Mouse (Mus musculus): ENCODE results near the gene Mink1. TPM values are rescaled to one million over a fixed set of nuclear protein-coding genes. Genes with fewer than 3 reads are reported as not detected.

Gene Mink1
- polyA plus RNA-seq, 1 experiment from 2014 or later, result 12.5 TPM

DNA sequence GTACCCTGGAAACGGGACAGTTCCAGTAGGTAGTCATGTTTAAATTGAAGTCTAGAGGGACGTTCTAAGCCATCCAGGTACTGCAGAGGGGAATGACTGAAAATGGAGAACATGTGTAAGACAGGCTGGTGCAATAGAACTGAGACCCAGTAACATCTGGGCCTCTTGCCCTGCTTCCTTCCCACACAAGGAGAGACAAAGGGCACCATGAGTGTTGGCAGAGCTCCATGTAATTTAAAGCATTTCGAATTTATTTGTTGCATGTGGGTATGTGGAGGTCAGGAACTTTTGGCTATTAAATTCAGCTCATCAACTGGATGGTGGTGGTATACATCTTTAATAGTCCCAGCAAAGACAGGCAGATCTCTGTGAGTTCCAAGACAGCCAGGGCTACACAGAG is 19.5 kb downstream of the Mink1 start:
- Histone ChIP-seq H3K27ac (no peak overlapping the region), H3K9me3 (no peaks in the 10 kb centered on the region), H3K4me1 (peaks cover 62% of the 10 kb centered on the region), H3K36me3 (replicated peaks) (no peaks in the 10 kb centered on the region), H3K27me3 (ENCODE audit: poor library complexity, severe bottlenecking) (no peaks in the 10 kb centered on the region), H3K4me3 (no peak overlapping the region)
- no peak for DNase-seq (ENCODE audit: extremely low spot score, low spot score)
- WGBS, result 86% methylated on average over 3 of the region's 3 CpGs

DNA sequence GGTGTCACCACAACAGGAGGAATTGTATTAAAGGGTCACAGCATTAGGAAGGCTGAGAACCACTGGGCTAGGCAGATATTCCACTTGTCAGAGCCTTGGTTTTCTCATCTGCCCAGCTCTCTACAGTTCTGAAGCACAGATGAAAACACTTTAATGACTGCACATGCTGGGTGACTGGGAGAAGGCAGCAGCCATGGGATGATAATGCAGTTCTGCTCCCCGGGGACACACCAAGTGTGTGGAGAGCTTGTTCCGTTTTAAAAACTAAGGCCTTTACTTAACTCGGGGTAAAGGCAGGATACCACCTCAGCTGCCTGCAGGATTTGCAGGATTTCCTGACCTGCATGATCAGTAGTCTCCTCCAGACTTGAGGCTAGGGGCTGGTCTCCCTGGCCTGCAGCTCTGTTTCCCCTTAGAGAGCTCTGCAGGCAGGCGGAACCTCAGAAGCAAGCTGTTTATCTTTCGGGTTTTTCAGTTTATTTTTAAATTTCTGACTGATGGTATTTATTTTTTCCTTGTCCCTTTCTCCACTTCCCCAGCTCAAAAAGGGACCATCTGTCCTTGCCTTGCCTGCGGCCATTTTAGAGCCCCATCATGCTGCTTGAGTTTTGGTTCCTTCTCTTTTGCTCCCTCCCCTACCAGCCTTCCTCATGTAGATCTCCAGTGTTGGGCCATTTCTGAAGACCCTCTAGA is 20.5 kb downstream of the Mink1 start:
- peak overlapping the region; percentile 22; the same call in 1 of the 2 replicates for H3K27ac ChIP-seq
- DNase-seq (ENCODE audit: extremely low spot score, low spot score), result no peak
- WGBS, result 81% methylated on average over 6 of the region's 6 CpGs

DNA sequence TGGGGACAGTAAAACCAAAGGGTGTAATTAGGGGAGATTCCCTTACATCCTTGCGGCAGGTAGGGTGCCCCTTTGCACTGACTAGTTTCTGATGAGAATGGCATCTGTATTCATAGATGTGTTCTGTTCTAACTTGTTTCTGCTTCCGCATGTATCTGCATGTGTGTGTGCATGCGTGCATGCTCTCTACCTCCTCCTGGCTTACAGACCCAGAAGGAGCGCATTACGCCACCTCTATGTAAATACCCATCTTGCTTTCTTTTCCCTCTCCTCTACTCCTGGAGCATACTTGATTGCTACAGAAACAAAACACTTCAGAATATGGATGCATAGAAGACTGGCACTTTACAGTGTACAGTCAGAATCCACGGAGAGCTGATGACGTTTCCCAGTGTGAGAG is 21.1 kb downstream of the Mink1 start:
- H3K4me1 ChIP-seq, result peaks cover 48% of the 10 kb centered on the region
- H3K27me3 ChIP-seq (ENCODE audit: poor library complexity, severe bottlenecking), result no peaks in the 10 kb centered on the region
- H3K27ac ChIP-seq, result 0 out of 2 replicates have a peak overlapping the region, but pooled peaks have one; percentile 22
- H3K4me3 ChIP-seq, result no peak overlapping the region
- H3K9me3 ChIP-seq, result no peaks in the 10 kb centered on the region
- no peak for DNase-seq (ENCODE audit: extremely low spot score, low spot score)
- 95% methylated on average over 7 of the region's 7 CpGs for WGBS
- H3K36me3 ChIP-seq (replicated peaks), result peaks cover 4% of the 10 kb centered on the region; the same call in 1 of the 2 replicates

More for the DNA sequence above, 20.5 kb downstream of the Mink1 start:
- H3K9me3 ChIP-seq, result no peaks in the 10 kb centered on the region
- H3K27me3 ChIP-seq (ENCODE audit: poor library complexity, severe bottlenecking), result no peaks in the 10 kb centered on the region
- H3K36me3 ChIP-seq (replicated peaks), result no peaks in the 10 kb centered on the region
- no peak overlapping the region for H3K4me3 ChIP-seq
- H3K4me1 ChIP-seq, result peaks cover 54% of the 10 kb centered on the region

DNA sequence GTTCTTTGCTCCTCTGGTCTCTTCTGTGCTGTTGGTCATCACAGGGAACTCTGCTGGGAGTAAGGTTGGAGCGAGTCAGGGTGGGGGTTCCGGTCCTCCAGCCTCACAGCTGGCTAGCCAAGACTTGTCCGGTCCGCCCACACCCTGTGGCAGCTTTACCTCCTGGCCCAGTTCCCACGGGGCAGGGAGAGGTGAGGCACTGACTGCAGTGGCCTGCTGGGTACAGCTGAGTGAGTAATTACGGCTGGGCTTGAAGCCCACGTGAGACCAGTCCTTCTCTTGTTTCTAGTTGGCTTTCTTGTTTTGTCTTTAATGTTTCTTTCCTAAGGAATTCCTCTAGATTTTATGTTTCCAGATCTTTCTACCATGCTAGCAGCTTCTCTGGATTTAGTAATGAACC is 22.8 kb downstream of the Mink1 start:
- Histone ChIP-seq H3K27me3 (ENCODE audit: poor library complexity, severe bottlenecking) (no peaks in the 10 kb centered on the region), H3K9me3 (no peaks in the 10 kb centered on the region), H3K4me1 (peaks cover 39% of the 10 kb centered on the region), H3K36me3 (replicated peaks) (peaks cover 5% of the 10 kb centered on the region; the same call in 1 of the 2 replicates), H3K27ac (peak overlapping the region; percentile 67; the same call in 1 of the 2 replicates), H3K4me3 (no peak overlapping the region)
- WGBS, result 70% methylated on average over 7 of the region's 7 CpGs
- no peak for DNase-seq (ENCODE audit: extremely low spot score, low spot score)

DNA sequence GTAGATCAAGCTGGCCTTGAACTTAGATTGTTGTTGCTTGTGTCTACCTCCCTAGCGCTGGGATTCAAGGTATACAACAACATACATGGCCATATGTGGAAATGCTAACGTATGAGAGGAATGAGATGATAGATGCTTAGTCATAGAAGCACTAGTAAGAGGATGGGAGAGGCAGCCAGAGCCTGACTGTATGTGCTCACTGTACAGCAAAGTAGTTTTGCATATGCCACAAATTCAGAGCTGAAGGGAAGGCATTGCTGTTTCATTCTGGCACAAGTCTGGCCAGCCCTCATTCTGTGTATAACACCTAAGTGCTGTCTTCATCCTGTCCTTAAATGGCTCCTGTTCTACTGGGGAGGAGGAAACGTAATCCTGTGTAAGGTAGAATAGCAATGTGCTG is 23.6 kb downstream of the Mink1 start:
- no peaks in the 10 kb centered on the region for H3K27me3 ChIP-seq (ENCODE audit: poor library complexity, severe bottlenecking)
- no peaks in the 10 kb centered on the region for H3K9me3 ChIP-seq
- H3K27ac ChIP-seq, result no peak overlapping the region
- H3K36me3 ChIP-seq (replicated peaks), result peaks cover 5% of the 10 kb centered on the region; the same call in 1 of the 2 replicates
- DNase-seq (ENCODE audit: extremely low spot score, low spot score), result no peak
- H3K4me3 ChIP-seq, result no peak overlapping the region
- 92% methylated on average over 3 of the region's 3 CpGs for WGBS
- H3K4me1 ChIP-seq, result peaks cover 33% of the 10 kb centered on the region

DNA sequence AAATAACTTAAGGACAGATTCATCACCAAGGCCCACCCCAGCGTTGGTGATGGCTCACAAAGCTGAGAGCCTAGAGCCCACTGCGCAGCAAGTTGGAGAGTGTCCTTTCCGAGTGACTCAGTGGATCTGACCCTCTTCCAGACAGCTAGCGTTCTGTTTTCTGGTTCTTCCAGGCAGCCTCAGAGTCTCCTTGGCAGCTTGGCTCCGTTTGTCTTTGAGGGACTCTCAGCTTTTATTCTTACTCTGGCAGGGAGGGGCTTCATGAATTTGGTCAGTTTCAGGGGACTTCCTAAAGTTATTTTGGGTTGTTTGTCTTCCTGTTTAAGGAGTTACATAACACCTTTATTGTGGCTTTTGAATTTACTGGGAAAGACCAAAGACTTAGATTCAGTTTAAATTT is 24.3 kb downstream of the Mink1 start:
- Histone ChIP-seq H3K27ac (no peak overlapping the region), H3K27me3 (ENCODE audit: poor library complexity, severe bottlenecking) (no peaks in the 10 kb centered on the region), H3K4me1 (peaks cover 33% of the 10 kb centered on the region), H3K36me3 (replicated peaks) (peaks cover 5% of the 10 kb centered on the region; the same call in 1 of the 2 replicates), H3K9me3 (no peaks in the 10 kb centered on the region), H3K4me3 (no peak overlapping the region)
- 85% methylated on average over 5 of the region's 5 CpGs for WGBS
- no peak for DNase-seq (ENCODE audit: extremely low spot score, low spot score)

DNA sequence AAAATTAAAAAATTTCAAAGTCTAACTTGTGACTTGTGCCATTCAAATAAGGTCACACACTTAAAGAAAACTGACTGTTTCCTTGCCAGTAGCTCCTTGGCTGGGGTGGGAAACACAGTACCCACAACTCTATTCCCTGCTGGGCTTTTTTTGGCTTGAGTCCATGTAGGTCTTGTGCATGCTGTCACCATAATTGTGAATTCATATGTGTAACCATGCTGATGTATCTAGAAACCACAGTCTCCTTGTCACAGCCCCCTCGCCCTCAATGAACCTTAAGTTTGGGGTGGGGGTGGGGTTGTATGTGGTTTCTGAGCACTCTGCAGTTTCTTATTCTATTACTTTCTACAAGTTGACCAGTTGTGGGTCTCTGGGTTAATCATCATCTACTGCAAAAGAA is 29.1 kb downstream of the Mink1 start:
- H3K9me3 ChIP-seq, result no peaks in the 10 kb centered on the region
- no peak for DNase-seq (ENCODE audit: extremely low spot score, low spot score)
- H3K4me1 ChIP-seq, result peaks cover 13% of the 10 kb centered on the region
- no peak overlapping the region for H3K4me3 ChIP-seq
- H3K27ac ChIP-seq, result no peak overlapping the region
- 94% methylated on average over 1 of the region's 1 CpGs for WGBS
- no peaks in the 10 kb centered on the region for H3K27me3 ChIP-seq (ENCODE audit: poor library complexity, severe bottlenecking)
- peaks cover 5% of the 10 kb centered on the region; the same call in 1 of the 2 replicates for H3K36me3 ChIP-seq (replicated peaks)

DNA sequence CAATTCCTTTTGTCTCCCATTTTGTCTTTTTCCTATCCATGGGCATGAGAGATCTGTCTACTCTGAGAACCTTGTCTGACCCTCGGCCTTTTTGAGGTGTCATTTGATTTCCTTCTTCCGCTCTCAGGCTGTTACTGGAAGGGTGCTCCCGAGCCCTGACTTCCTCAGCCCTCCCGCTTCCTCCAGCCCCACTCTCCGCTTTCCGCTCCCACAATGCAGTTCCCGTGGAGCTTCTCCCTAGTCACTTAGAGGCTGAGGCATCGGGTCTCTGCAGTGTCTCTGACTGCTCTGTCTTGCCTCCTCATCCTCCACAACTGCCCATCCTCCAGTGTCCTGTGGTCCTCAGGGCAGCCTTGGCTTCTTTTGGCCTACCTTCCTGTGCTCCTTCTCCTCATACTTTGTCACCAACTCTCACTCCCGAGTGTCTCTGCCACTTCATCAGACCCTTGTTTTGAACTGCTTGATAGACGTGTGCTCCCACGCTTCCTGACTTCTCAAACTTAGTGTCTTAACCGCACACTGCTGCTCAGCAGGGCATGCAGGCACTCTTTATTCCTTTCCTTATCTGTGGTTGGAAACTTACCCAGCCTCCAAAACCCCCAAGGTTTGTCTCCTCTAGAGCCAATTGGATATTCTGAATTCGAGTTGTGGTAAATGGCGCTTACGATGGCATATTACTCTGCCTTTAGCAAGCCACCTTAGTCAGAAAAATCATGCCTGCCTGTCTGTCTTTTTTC is 31.7 kb downstream of the Mink1 start:
- 91% methylated on average over 15 of the region's 15 CpGs for WGBS
- Histone ChIP-seq H3K36me3 (replicated peaks) (peaks cover 26% of the 10 kb centered on the region), H3K4me1 (peaks cover 16% of the 10 kb centered on the region), H3K27ac (0 out of 2 replicates have a peak overlapping the region, but pooled peaks have one; percentile 30), H3K27me3 (ENCODE audit: poor library complexity, severe bottlenecking) (no peaks in the 10 kb centered on the region), H3K9me3 (no peaks in the 10 kb centered on the region), H3K4me3 (no peak overlapping the region)
- no peak for DNase-seq (ENCODE audit: extremely low spot score, low spot score)

DNA sequence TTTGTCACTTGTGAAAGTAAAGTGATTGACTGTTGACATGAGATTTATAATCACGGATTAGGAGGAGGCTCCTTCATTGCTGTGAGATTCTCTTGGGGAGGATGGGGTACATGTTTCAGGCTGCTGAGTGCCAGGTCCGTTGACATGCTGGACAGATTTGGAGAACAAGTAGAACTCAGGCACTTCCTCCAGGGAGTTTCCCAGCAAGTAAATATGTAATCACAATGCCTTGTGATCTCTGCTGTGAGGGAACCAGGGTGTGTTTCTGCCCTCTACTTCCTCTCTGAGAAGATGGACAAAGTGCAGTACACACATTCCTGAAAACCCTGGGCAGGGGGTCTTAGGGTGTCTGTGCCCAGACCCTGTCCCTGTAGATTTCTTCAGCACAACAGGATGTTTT is 33.0 kb downstream of the Mink1 start:
- Histone ChIP-seq H3K4me3 (no peak overlapping the region), H3K36me3 (replicated peaks) (peaks cover 33% of the 10 kb centered on the region), H3K9me3 (no peaks in the 10 kb centered on the region), H3K4me1 (peaks cover 16% of the 10 kb centered on the region), H3K27me3 (ENCODE audit: poor library complexity, severe bottlenecking) (no peaks in the 10 kb centered on the region), H3K27ac (peak overlapping the region; percentile 51; the same call in 1 of the 2 replicates)
- DNase-seq (ENCODE audit: extremely low spot score, low spot score), result no peak
- 80% methylated on average over 2 of the region's 2 CpGs for WGBS

DNA sequence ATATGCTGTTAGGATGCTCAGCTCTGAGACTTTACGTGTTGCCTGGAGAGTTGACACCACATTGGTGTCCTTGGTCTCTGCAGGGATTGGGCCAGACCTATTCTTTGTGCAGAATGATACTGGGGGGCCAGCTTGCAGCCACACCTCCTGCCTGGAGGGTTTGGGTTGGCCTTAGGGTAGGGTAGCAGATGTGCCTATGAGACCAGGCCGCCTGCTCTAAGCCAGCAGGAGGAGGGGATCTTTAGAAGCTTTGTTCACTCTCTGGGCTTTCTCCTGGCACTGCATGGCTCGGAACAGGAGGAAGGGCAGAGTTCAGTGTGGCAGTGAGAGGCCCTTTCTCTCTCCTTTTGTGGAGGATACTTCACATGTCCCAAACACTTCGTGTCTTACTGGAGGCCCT is 33.4 kb downstream of the Mink1 start:
- Histone ChIP-seq H3K27ac (peak overlapping the region; percentile 51; the same call in 1 of the 2 replicates), H3K4me3 (no peak overlapping the region), H3K4me1 (peaks cover 16% of the 10 kb centered on the region), H3K9me3 (no peaks in the 10 kb centered on the region), H3K36me3 (replicated peaks) (peaks cover 33% of the 10 kb centered on the region), H3K27me3 (ENCODE audit: poor library complexity, severe bottlenecking) (no peaks in the 10 kb centered on the region)
- WGBS, result 55% methylated on average over 4 of the region's 4 CpGs
- DNase-seq (ENCODE audit: extremely low spot score, low spot score), result no peak

DNA sequence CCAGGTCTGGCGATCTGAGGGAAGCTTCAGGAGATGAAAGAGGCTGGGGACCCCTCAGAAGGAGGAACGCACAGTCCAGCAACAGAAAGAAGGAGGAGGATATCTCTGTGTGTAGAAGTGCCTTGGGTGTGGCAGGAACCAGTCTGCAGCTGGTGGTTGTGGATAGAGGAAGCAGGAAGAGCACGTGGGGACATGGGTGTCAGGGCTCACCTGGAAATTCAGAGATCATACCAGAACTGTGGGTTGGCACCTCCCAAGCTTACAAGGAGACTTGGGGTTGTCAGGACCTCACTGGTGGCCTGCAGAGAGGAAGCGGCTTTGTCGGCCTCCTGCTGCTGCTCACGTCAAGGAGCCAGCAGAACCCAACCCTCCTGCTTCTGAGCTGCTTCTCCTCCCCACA is 34.6 kb downstream of the Mink1 start:
- no peaks in the 10 kb centered on the region for H3K27me3 ChIP-seq (ENCODE audit: poor library complexity, severe bottlenecking)
- peaks cover 43% of the 10 kb centered on the region for H3K36me3 ChIP-seq (replicated peaks)
- H3K4me1 ChIP-seq, result peaks cover 16% of the 10 kb centered on the region
- H3K9me3 ChIP-seq, result no peaks in the 10 kb centered on the region
- no peak overlapping the region for H3K4me3 ChIP-seq
- WGBS, result 82% methylated on average over 6 of the region's 6 CpGs
- DNase-seq (ENCODE audit: extremely low spot score, low spot score), result no peak
- H3K27ac ChIP-seq, result no peak overlapping the region

DNA sequence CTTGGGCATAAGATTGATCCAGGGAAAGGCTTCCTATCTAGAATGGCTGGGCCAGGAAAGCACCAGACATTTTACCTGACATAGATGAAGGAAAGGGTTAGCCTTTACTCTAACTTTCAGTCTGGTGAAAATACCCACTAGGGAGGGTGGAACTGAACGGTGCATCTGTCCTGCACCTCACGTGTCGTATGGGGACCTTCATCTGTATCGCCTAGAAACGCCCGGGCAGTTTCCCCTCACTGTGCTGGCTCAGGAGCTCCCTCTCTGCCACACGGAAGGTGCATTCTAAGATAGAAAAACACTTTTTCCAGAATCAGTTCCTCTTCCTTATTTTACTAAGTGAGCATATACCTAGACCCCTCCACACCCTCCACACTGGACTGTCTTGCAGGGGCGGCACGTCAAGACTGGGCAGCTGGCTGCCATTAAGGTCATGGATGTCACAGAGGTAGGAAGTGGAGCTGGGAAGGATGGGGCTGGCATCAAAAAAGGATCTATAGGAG is 35.8 kb downstream of the Mink1 start:
- Histone ChIP-seq H3K9me3 (no peaks in the 10 kb centered on the region), H3K36me3 (replicated peaks) (peaks cover 55% of the 10 kb centered on the region), H3K27ac (no peak overlapping the region), H3K27me3 (ENCODE audit: poor library complexity, severe bottlenecking) (no peaks in the 10 kb centered on the region), H3K4me1 (peaks cover 16% of the 10 kb centered on the region), H3K4me3 (no peak overlapping the region)
- WGBS, result 88% methylated on average over 9 of the region's 9 CpGs
- no peak for DNase-seq (ENCODE audit: extremely low spot score, low spot score)

DNA sequence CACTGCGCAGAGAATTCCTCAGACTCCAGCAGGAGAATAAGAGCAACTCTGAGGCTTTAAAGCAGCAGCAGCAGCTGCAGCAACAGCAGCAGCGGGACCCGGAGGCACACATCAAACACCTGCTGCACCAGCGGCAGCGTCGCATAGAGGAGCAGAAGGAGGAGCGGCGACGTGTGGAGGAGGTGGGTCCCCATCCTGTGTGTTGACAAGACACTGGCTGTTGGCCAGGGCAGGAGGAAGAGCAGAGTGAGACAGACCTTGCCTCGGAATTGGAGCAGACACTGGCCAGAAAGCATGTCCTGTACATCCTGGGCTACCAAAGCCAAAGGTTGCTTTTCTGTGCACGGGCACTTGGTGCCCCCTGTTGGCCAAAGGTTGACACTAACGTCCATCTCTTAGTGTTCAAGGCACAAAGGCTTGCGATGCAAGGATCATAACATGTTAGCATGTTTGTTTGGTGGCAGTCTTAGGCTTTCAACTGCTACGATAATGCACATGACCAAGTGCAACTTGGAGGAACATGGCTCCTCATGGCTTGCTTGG is 42.4 kb downstream of the Mink1 start:
- WGBS, result 71% methylated on average over 14 of the region's 14 CpGs
- peak; percentile 66 for DNase-seq (ENCODE audit: extremely low spot score, low spot score)
- peaks cover 89% of the 10 kb centered on the region for H3K36me3 ChIP-seq (replicated peaks)

More for the DNA sequence above, 42.4 kb downstream of the Mink1 start:
- H3K9me3 ChIP-seq, result no peaks in the 10 kb centered on the region
- H3K27ac ChIP-seq, result no peak overlapping the region
- H3K4me3 ChIP-seq, result no peak overlapping the region
- no peaks in the 10 kb centered on the region for H3K4me1 ChIP-seq
- H3K27me3 ChIP-seq (ENCODE audit: poor library complexity, severe bottlenecking), result no peaks in the 10 kb centered on the region

Data from forebrain, embryonic 10.5 days (tissue).